Mouse (Mus musculus): ENCODE measurements around the gene Inka1.

Gene Inka1

GRCm38 (mm10) chr9:107950460-107951355 is 35.0 kb downstream of the Inka1 start:
- peak; percentile 97 for DNase-seq (ENCODE audit: low spot score)

GRCm38 (mm10) chr9:107949922-107950235 is 35.8 kb downstream of the Inka1 start, which contains the start of gene Traip:
TSS of gene Traip (plus strand) at chr9:107950136.
- DNase-seq (ENCODE audit: low spot score), result no peak

GRCm38 (mm10) chr9:107949184-107949921 is 36.3 kb downstream of the Inka1 start:
- no peak for DNase-seq (ENCODE audit: low spot score)

- DNase-seq (ENCODE audit: low spot score), result no peak
Measured at GRCm38 (mm10) chr9:107947241-107948194, 38.2 kb downstream of the Inka1 start.

GRCm38 (mm10) chr9:107936831-107937230 is 48.8 kb downstream of the Inka1 start:
- DNase-seq (ENCODE audit: low spot score), result no peak

GRCm38 (mm10) chr9:107936215-107936822 is 49.4 kb downstream of the Inka1 start:
- peak; percentile 53 for DNase-seq (ENCODE audit: low spot score)

- DNase-seq (ENCODE audit: low spot score), result peak; percentile 67
Measured at GRCm38 (mm10) chr9:107935790-107936214, 49.9 kb downstream of the Inka1 start.

- no peak for DNase-seq (ENCODE audit: low spot score)
Measured at GRCm38 (mm10) chr9:107935374-107935773, 50.3 kb downstream of the Inka1 start, which contains the start of gene Camkv. TSS of gene Camkv (plus strand) at chr9:107935674.
